Mouse (Mus musculus): ENCODE results near the gene Cnot8.

The Cnot8 gene

DNA sequence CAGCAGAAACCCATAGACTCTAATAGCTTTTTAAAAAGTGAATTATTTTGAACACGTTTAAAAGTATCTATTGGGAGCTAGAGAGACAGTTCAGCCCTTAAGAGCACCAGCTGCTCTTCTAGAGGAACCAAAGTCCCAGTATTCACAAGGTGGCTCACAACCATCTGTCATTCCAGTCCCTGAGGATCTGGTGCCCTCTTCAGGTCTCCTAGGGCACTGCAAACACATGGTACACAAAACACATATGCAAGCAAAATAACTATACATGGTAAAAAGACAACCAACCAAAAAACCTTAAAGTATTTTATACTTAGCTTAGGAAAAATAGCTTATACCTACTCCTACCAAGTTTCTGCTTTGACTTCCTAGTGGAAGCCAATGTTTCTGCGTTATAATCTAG lies 61.1 kb downstream of the Cnot8 start:
- peak; percentile 71 for DNase-seq (ENCODE audit: low read depth, low spot score)

- DNase-seq (ENCODE audit: low read depth, low spot score) = no peak
Observed at GRCm38 (mm10) chr11:58167822-58168166, 63.8 kb downstream of the Cnot8 start.

Measured in R1 (cell line).